Mouse (Mus musculus): ENCODE data around the gene Cinp.

Gene Cinp

DNA sequence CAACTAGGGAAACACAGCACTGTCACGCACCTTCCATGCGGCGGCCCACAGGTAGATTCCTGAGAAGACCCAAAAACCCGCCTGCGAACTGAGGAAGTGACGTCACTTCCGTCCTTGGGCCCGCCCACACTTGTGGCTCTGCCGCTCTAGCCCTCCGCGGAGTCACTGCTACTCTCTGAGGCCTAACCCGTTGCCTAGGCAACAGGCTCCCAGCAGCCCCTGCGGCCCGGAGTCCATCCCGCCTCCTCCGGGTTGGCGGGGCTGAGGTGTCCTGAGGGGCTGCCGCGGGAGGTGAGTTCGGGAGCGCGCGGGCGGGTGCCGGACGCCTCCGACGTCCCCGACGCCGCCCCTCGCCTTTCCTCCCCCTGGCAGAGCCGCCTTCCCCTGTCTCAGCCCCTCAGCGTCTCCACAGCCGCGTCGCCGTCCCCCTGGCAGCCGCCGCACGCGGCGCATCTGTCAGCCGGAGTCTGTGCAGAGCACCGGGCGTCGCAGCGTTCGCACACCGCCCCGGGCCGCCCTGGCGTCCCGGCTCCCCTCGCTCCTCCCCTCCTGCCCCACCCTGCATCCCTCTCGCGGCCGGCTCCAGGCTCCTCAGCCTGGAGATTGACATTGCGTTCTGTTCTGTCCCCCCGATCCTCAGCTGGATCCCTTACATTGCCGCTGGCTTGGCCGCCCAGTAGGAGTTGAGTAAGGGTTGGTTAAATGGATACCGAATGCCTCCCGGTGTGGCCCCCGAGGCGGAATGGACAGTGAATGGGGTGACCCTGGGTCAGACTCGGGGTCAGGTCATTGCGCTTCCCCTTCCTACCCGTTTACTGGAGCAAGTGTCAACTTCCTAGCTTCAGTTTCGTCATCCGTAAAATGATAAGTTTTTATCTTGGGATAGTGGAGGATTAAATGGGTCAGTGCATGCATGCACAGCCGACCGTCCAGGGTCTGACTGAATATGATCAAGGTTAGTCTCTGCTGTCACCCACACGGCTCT, at the start of gene Cinp, which contains the start of gene Tecpr2:
Gene Cinp (minus strand): TSS at position 110 of the 985 bp plus-strand sequence.
Gene Tecpr2 (plus strand): TSS at position 229 of the 985 bp plus-strand sequence.
- in situ Hi-C loops (cut with MboI), result no loop called here

- in situ Hi-C loops (cut with MboI), result loop anchor here (5.0 kb wide), 1 partner anchor 55 kb away; no protein-coding TSS in a partner anchor
Observed at GRCm38 (mm10) chr12:110937496-110937895, 48.6 kb upstream of the Cinp start.

DNA sequence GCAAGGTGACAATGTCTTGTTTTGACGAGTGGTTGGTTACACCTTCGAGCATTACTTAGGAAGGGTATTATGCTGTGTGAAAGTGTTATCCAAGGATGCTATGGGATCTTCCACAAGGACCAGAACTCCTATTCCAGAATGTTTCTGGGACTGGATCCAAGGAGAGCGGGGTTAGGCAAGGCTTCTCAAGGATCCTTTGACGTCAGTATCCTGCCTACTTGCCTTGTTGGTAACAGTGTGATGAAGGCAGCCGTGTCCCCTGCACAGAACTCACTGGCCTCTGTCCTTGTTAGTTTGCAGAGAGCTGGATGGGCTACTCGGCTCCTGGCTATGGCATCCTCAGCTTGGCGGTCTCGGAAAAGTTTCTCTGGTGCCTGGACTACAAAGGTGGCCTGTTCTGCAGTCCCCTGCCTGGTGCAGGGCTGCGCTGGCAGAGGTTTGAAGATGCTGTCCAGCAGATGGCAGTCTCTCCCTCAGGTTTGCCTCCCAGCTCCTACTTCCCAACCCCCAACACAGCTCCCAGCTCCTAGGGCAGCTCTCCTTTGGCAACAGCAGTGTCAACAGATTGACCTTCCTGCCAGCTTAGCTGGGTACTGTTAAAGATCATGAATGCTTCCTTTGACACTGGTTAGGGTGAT, 47.2 kb upstream of the Cinp start:
- in situ Hi-C loops (cut with MboI), result loop anchor here (5.0 kb wide), 1 partner anchor 56 kb away; no protein-coding TSS in a partner anchor

DNA sequence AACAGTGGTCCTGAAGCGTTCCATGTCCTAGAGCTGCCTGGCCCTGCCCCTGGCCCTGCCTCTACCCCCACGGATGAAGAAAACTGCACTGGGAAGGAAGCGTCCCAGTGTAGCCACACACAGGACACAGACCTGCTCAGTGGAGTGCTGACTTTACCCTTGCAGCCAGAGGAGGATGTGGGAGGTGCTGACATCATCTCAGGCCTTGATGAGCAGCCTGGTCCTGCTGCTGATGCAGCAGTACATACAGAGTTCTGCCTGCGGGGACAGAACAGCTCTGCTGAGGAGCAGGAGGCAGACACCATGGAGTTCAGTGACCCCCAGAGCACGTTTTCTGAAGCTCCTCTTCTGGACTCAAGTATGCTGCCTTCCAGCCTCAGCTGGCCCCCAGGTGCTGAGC, 43.9 kb upstream of the Cinp start:
- in situ Hi-C loops (cut with MboI), result no loop called here

GRCm38 (mm10) chr12:110921572-110921971, 32.6 kb upstream of the Cinp start:
- in situ Hi-C loops (cut with MboI), result no loop called here

GRCm38 (mm10) chr12:110920254-110920653, 31.3 kb upstream of the Cinp start:
- in situ Hi-C loops (cut with MboI), result no loop called here

GRCm38 (mm10) chr12:110915761-110916160, 26.8 kb upstream of the Cinp start:
- in situ Hi-C loops (cut with MboI), result no loop called here

DNA sequence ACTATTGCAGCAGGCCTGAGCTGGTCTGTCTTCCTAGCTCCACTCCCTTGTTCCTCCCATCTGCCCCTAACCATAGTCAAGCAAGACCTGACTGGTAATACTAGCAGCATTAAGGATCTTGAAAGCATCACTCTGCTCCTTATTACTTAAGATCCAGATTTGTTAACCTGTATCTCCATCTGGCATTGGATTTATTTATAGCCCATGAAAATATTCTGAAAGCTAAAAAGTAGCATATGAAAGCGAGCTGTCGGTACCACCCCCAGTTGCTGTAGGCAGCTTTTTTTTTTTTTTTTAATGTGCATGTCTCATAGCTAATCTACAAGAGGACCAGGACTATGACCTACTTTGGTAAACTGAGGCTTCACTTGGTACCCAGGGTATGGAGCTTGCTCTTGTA, 21.0 kb upstream of the Cinp start:
- in situ Hi-C loops (cut with MboI), result no loop called here

- in situ Hi-C loops (cut with MboI), result no loop called here
Observed at GRCm38 (mm10) chr12:110907845-110908244, 18.9 kb upstream of the Cinp start.

GRCm38 (mm10) chr12:110903536-110903935, 14.6 kb upstream of the Cinp start:
- in situ Hi-C loops (cut with MboI), result no loop called here

GRCm38 (mm10) chr12:110902106-110902505, 13.2 kb upstream of the Cinp start:
- in situ Hi-C loops (cut with MboI), result no loop called here

DNA sequence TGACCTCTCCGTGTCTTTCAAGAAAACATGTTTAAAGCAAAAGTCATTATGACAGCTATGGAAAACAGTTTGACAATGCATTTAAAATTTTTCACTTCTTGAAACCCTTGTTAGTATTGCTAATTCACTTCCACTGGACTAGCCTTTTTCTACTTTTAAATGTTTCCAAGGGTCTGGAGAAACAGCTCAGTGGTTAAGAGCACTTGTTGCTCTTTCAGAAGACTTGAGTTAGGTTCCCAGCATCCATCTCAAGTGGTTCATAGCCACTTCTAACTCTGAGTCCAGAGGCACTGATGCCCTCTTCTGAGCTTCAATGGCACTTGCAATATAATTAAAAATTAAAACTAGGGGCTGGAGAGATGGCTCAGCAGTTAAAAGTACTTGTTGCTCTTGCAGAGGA, 2.9 kb upstream of the Cinp start:
- in situ Hi-C loops (cut with MboI), result no loop called here

- in situ Hi-C loops (cut with MboI), result no loop called here
Observed at GRCm38 (mm10) chr12:110888606-110889005, 339 bp downstream of the Cinp start.

DNA sequence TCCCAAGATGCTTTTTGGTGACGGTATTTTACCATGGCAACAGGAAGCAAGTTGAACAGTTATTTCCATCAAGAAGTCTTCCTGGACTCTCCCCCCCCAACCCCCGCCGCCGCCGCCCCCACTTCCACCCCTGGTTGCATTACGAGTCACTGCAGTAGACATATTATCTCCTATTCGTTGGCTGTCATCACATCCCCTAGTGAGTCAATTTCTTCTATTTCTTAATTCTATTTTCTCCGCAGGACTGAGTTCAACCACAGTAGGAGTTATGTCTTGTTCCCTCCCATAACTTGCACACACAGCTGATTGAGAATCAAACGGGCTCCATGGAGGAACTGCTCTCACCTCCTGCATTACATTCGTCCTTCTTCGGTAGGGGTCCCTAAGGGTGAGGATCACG, 839 bp downstream of the Cinp start:
- in situ Hi-C loops (cut with MboI), result no loop called here

GRCm38 (mm10) chr12:110885251-110885650, 3.7 kb downstream of the Cinp start:
- in situ Hi-C loops (cut with MboI), result no loop called here

- in situ Hi-C loops (cut with MboI), result no loop called here
Observed at GRCm38 (mm10) chr12:110882291-110882690, 6.7 kb downstream of the Cinp start.

DNA sequence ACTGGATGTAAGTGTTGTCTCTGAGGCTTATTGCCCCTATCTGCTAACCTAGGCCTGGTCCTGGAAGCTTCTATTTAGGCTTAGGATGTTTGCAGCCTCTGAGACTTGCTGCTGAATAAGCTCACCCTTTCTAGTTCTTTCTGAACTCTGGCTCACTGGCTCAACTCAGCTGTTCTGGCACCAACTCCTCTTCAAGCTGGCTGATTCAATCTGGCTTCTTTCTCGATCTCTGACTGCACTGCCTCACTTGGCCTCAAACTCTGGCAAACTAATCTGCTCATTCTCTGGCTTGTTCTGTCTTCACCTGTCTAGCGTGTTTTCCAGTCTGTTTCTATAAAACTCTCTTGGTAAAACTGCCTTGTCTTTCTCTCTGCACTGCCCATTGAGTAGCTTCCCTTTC, 13.6 kb downstream of the Cinp start:
- in situ Hi-C loops (cut with MboI), result no loop called here

- in situ Hi-C loops (cut with MboI), result no loop called here
Observed at GRCm38 (mm10) chr12:110871247-110871646, 17.7 kb downstream of the Cinp start.

DNA sequence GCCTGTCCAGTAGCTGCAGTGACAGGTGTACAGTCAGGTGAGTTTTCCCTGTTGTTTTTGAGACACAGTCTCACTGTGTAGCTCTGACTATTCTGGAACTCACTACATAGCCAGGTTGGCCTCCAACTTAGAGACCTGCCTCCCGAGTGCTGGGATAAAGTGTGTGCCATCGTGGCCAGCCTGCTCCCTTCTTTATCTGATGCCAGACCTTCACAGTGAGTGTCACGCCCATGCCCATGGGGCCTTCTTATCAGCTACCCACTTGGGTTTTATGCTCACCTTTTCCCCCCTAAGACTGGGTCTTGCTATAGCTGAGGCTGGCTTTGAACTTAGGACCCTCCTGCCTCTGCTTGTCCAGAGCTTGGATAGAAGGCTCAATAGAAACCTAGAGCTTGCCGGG, 18.8 kb downstream of the Cinp start:
- in situ Hi-C loops (cut with MboI), result no loop called here

GRCm38 (mm10) chr12:110865989-110866388, 23.0 kb downstream of the Cinp start:
- in situ Hi-C loops (cut with MboI), result no loop called here

DNA sequence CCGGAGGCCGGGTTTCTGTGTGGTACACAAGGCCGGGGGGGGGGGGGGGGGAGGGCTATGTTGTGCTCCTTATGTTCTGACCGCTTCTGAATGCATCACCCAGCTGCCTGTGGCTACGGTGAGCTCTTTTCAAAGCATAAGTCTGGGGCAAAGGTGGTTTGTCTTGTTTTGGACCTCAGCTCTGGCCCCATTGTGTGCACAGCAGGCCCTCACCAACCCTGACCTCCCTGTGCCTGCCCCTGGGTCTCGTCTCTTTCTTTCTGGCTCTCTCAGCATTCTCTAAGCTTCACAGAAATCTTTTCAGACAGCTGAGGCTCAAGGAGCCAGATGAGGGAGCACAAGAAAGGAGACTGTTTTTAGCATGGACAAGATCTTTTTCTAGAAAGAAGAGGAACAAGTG, 23.4 kb downstream of the Cinp start:
- in situ Hi-C loops (cut with MboI), result no loop called here

GRCm38 (mm10) chr12:110864008-110864407, 24.9 kb downstream of the Cinp start:
- in situ Hi-C loops (cut with MboI), result no loop called here

GRCm38 (mm10) chr12:110861256-110861655, 27.7 kb downstream of the Cinp start:
- in situ Hi-C loops (cut with MboI), result no loop called here
